Mouse (Mus musculus) C2C12 (cell line): ENCODE results near the gene Cchcr1. TPM values are rescaled to one million over a fixed set of nuclear protein-coding genes. Genes with fewer than 3 reads are reported as not detected.

Experiments
- H3K27me3 ChIP-seq: one replicate; pipeline ENCODE4 v1.6.1; 2011; ENCODE audit not compliant: control insufficient read depth, insufficient read depth, insufficient read length
- H3K36me3 ChIP-seq: one replicate; pipeline ENCODE4 v1.6.1; 2011; ENCODE audit not compliant: control insufficient read depth, insufficient read depth
- H3K4me3 ChIP-seq: one replicate; pipeline ENCODE4 v1.5.1; 2011; ENCODE audit warnings: mild to moderate bottlenecking, control low read depth; ENCODE audit not compliant: poor library complexity, insufficient read depth, severe bottlenecking
- H3K79me2 ChIP-seq: one replicate; pipeline ENCODE4 v1.6.1; 2011; ENCODE audit not compliant: control insufficient read depth, insufficient read depth
- H3K79me3 ChIP-seq: one replicate; pipeline ENCODE4 v1.6.1; 2011; ENCODE audit warnings: low read depth, control low read depth
- H3ac ChIP-seq: one replicate; pipeline ENCODE3; 2011; ENCODE audit warnings: low read depth; ENCODE audit not compliant: control insufficient read depth, insufficient read length
- CEBPB ChIP-seq: IDR thresholded peaks from one replicate; pipeline ENCODE4 v1.6.1; 2011; ENCODE audit warnings: low read depth, mild to moderate bottlenecking, control low read depth, moderate library complexity
- CTCF ChIP-seq: IDR thresholded peaks from one replicate; pipeline ENCODE4 v1.5.1; 2011; ENCODE audit not compliant: control insufficient read depth, insufficient read depth, insufficient read length
- FOSL1 ChIP-seq: IDR thresholded peaks from one replicate; pipeline ENCODE4 v1.8.0; 2011; ENCODE audit warnings: mild to moderate bottlenecking, low read length; ENCODE audit not compliant: poor library complexity, insufficient read depth, severe bottlenecking
- MAX ChIP-seq: IDR thresholded peaks from one replicate; pipeline ENCODE4 v1.6.1; 2011; ENCODE audit warnings: mild to moderate bottlenecking, control low read depth
- MYOD1 ChIP-seq: IDR thresholded peaks from one replicate; pipeline ENCODE4 v1.6.1; 2011; ENCODE audit warnings: low read depth; ENCODE audit not compliant: control insufficient read depth, insufficient read length
- MYOG ChIP-seq: IDR thresholded peaks from one replicate; pipeline ENCODE4 v1.6.1; 2011; ENCODE audit not compliant: control insufficient read depth, insufficient read length; ENCODE audit errors: extremely low read depth
- USF1 ChIP-seq: IDR thresholded peaks from one replicate; pipeline ENCODE4 v1.6.1; 2011; ENCODE audit warnings: low read depth, mild to moderate bottlenecking, control low read depth, moderate library complexity
- polyA plus RNA-seq: library from polyadenylated mRNA; unstranded; fragments of >200 nt; fragmentation: generic; extraction: Trizol; gene quantifications from one replicate; pipeline ENCODE4 v1.2.1, GENCODE M21; 2012; ENCODE audit warnings: missing spikeins

The Cchcr1 gene
- polyA plus RNA-seq, 1 experiment: 15.9 TPM

DNA sequence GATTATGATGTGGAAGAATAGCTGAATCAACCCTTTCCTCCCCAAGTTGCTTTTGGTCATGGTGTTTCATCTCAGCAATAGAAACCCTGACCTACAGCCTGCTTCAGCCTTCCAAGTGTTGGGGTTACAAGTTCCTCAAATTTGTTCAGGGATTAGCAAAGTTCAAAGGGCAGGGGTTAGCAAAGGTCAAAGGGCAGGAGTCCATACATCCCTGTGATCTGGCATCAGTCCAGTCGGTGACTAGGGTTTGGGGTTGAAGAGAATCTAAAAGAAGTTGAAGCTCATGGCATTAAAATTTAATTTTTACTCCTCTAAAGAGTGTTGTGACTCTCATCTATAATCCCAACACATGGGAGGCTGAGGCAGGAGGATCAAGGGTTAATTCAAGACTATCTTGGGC lies 21.6 kb downstream of the Cchcr1 start:
- H3ac ChIP-seq: no peak overlapping the region
- H3K79me3 ChIP-seq: no peaks in the 10 kb centered on the region
- H3K79me2 ChIP-seq: no peaks in the 10 kb centered on the region
- H3K4me3 ChIP-seq: no peak overlapping the region
- no peaks in the 10 kb centered on the region for H3K27me3 ChIP-seq
- TF ChIP-seq CEBPB (no peak), MAX (no peak), MYOD1 (no peak), CTCF (no peak), MYOG (no peak), USF1 (no peak), FOSL1 (no peak)
- H3K36me3 ChIP-seq: no peaks in the 10 kb centered on the region

GRCm38 (mm10) chr17:35539540-35539939 lies 22.6 kb downstream of the Cchcr1 start:
- TF ChIP-seq MYOG (no peak), MAX (no peak), CTCF (no peak), FOSL1 (no peak), MYOD1 (no peak), USF1 (no peak), CEBPB (no peak)
- no peak overlapping the region for H3ac ChIP-seq
- H3K27me3 ChIP-seq: no peaks in the 10 kb centered on the region
- H3K79me2 ChIP-seq: no peaks in the 10 kb centered on the region
- H3K79me3 ChIP-seq: no peaks in the 10 kb centered on the region
- H3K4me3 ChIP-seq: no peak overlapping the region
- no peaks in the 10 kb centered on the region for H3K36me3 ChIP-seq

GRCm38 (mm10) chr17:35542761-35543411 lies 26.0 kb downstream of the Cchcr1 start:
- Histone ChIP-seq H3K27me3 (no peaks in the 10 kb centered on the region), H3K79me3 (no peaks in the 10 kb centered on the region), H3K36me3 (no peaks in the 10 kb centered on the region), H3ac (no peak overlapping the region), H3K79me2 (no peaks in the 10 kb centered on the region), H3K4me3 (no peak overlapping the region)
- TF ChIP-seq MYOD1 (no peak), CTCF (no peak), MYOG (no peak), USF1 (no peak), CEBPB (no peak), FOSL1 (no peak), MAX (no peak)

- Histone ChIP-seq H3K79me2 (no peaks in the 10 kb centered on the region), H3K4me3 (no peak overlapping the region), H3K27me3 (no peaks in the 10 kb centered on the region), H3K36me3 (no peaks in the 10 kb centered on the region), H3K79me3 (no peaks in the 10 kb centered on the region), H3ac (no peak overlapping the region)
- no peak for TF ChIP-seq MYOD1
- no peak for TF ChIP-seq CTCF
- no peak for TF ChIP-seq CEBPB
- TF ChIP-seq MAX: no peak
- TF ChIP-seq FOSL1: no peak
- TF ChIP-seq MYOG: no peak
- no peak for TF ChIP-seq USF1
Observed at GRCm38 (mm10) chr17:35543412-35543861, 26.5 kb downstream of the Cchcr1 start.

GRCm38 (mm10) chr17:35544001-35544400 lies 27.1 kb downstream of the Cchcr1 start:
- Histone ChIP-seq H3K4me3 (no peak overlapping the region), H3ac (no peak overlapping the region), H3K27me3 (no peaks in the 10 kb centered on the region), H3K79me3 (no peaks in the 10 kb centered on the region), H3K79me2 (no peaks in the 10 kb centered on the region), H3K36me3 (no peaks in the 10 kb centered on the region)
- TF ChIP-seq MAX: no peak
- no peak for TF ChIP-seq MYOD1
- TF ChIP-seq CTCF: no peak
- no peak for TF ChIP-seq USF1
- no peak for TF ChIP-seq MYOG
- no peak for TF ChIP-seq CEBPB
- TF ChIP-seq FOSL1: no peak
